Mouse (Mus musculus): ENCODE measurements at regions not wholly inside any gene's neighbourhood (a gene's known extent, or its start where the extent isn't known, plus 50 kb on each side); places are given as distances from the start of the nearest gene placed in this dataset.

DNA sequence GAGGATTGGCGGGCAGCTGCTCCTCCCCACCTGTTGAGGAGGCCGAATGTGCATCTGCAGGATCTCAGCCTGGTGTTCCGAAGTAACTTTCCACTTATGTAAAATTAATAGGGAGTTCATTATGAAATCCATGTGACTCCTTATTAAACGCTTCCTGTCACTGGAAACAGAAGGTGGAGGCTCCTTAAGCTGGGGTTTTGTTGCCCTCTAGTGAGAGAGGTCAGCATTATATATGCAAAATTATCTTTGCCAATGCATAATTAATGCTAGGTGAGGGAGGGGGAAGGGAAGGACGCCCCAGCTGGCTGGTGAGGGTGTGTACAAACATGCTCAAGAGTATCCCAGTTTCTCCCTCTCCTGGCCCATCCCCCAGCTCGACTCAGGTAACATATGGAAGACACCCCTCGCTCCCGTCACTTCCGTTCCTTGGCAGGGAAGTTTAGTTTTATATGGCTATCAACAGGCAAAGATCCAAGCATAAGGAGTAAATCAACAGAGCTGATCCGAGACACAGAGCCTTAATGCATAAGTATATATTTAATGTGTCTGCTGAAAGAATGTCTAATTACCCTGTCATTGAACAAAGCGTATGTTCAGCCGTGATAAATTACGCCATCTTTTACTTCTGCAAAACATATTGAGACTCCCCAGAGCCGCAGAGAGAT, 71.2 kb upstream of the Cdh4 start:
- TF ChIP-seq CTCF (IDR thresholded peaks at IDR 0.05; ENCODE audit: low read depth) (peak; percentile 38), EP300 (optimal IDR thresholded peaks at IDR 0.05) (no peak)
